Mouse (Mus musculus) mouse embryonic stem cell (cell line): ENCODE results near the gene Ywhab.

Source experiments
- in situ Hi-C, 2 experiments: fragments of 300-500 bp; cut with MboI; formaldehyde crosslinking; loops; 1 replicate in 1 of 2; 3 replicates in 1 of 2; pipeline ENCODE4 v1.14.3; 2019 to 2020; ENCODE audit warnings: low sequenced_read_pairs in 2 of 2, low pct_unique_long_range_greater_than_20kb in 1 of 2, mixed read lengths in 1 of 2; ENCODE audit not compliant: unreplicated experiment in 1 of 2

Ywhab gene

GRCm38 (mm10) chr2:164006932-164007331 lies 12.2 kb downstream of the Ywhab start:
- in situ Hi-C loops: no loop called here

- in situ Hi-C loops: no loop called here
These were observed 12.8 kb downstream of the Ywhab start for GRCm38 (mm10) chr2:164007547-164007946.

- in situ Hi-C loops: no loop called here
These were observed 13.3 kb downstream of the Ywhab start for GRCm38 (mm10) chr2:164007987-164008545.

- in situ Hi-C loops: no loop called here
These were observed 14.5 kb downstream of the Ywhab start for GRCm38 (mm10) chr2:164009227-164009626.

- in situ Hi-C loops: no loop called here
These were observed 15.7 kb downstream of the Ywhab start for GRCm38 (mm10) chr2:164010496-164010895.

GRCm38 (mm10) chr2:164010944-164011343 lies 16.2 kb downstream of the Ywhab start:
- in situ Hi-C loops: no loop called here

GRCm38 (mm10) chr2:164015304-164015703 lies 20.5 kb downstream of the Ywhab start:
- in situ Hi-C loops: no loop called here

- in situ Hi-C loops: no loop called here
These were observed 24.1 kb downstream of the Ywhab start for GRCm38 (mm10) chr2:164018910-164019309.

- in situ Hi-C loops: no loop called here
These were observed 25.2 kb downstream of the Ywhab start for GRCm38 (mm10) chr2:164019943-164020342.

- in situ Hi-C loops: no loop called here
These were observed 27.3 kb downstream of the Ywhab start for GRCm38 (mm10) chr2:164022104-164022503.

GRCm38 (mm10) chr2:164025150-164025549 lies 30.4 kb downstream of the Ywhab start, which contains the start of gene Pabpc1l:
Pabpc1l (plus strand) TSS chr2:164025450.
- in situ Hi-C loops: no loop called here

GRCm38 (mm10) chr2:164031147-164031546 lies 36.4 kb downstream of the Ywhab start:
- in situ Hi-C loops: no loop called here

GRCm38 (mm10) chr2:164032973-164033372 lies 38.2 kb downstream of the Ywhab start:
- in situ Hi-C loops: no loop called here

- in situ Hi-C loops: no loop called here
These were observed 41.8 kb downstream of the Ywhab start for GRCm38 (mm10) chr2:164036520-164037019.

- in situ Hi-C loops: no loop called here
These were observed 43.8 kb downstream of the Ywhab start for GRCm38 (mm10) chr2:164038407-164039028.

GRCm38 (mm10) chr2:164040949-164041348 lies 46.2 kb downstream of the Ywhab start:
- in situ Hi-C loops: no loop called here

- in situ Hi-C loops: no loop called here
These were observed 46.8 kb downstream of the Ywhab start for GRCm38 (mm10) chr2:164041523-164041922.

GRCm38 (mm10) chr2:164047197-164047690 lies 52.5 kb downstream of the Ywhab start:
- in situ Hi-C loops: no loop called here

GRCm38 (mm10) chr2:164053767-164054166 lies 59.0 kb downstream of the Ywhab start:
- in situ Hi-C loops: no loop called here

GRCm38 (mm10) chr2:164054671-164055070 lies 59.9 kb downstream of the Ywhab start:
- in situ Hi-C loops: no loop called here
